Mouse (Mus musculus): ENCODE results near the gene Galns. TPM values are rescaled to one million over a fixed set of nuclear protein-coding genes. Genes with fewer than 3 reads are reported as not detected.
"Not testable (repeated sequence)": the region's sequence is repeated elsewhere in the genome, so short reads cannot be mapped to it uniquely, and the experiment has no call there.

Gene Galns
- polyA plus RNA-seq, 1 experiment from 2014 or later = 7.1 TPM

- Histone ChIP-seq H3K4me3 (peak overlapping the region; percentile 79), H3K27me3 (ENCODE audit: insufficient read depth, poor library complexity, severe bottlenecking) (no peaks in the 10 kb centered on the region), H3K27ac (peak overlapping the region; percentile 91), H3K36me3 (peaks cover 32% of the 10 kb centered on the region), H3K4me1 (replicated peaks) (peaks cover 77% of the 10 kb centered on the region), H3K9me3 (no peaks in the 10 kb centered on the region)
- no peak for DNase-seq (ENCODE audit: low spot score)
- WGBS = 52% methylated on average over 10 of the region's 10 CpGs
Observed at GRCm38 (mm10) chr8:122577116-122577515, 34.1 kb downstream of the Galns start.

DNA sequence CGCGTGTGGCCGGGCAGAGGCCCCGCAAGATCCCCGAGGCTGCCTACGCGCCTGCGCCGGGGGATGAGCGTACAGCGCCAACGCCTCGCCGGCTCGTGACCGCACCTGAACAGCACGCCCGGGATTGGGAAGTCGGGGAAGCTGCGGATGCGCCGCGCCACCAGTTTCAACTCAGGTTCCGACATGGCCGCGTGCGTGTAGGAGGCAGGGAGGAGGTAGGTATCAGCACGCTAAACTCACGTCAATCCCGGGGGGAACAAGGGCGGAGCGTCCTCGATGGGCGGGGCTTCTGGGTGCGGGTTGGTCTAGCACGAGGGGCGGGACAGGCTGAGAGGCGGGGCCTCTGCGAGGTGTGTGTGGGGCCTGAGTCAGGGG lies 34.6 kb downstream of the Galns start, which contains the start of gene Aprt:
Aprt (minus strand) TSS at position 262 of the 375 bp plus-strand sequence.
- H3K27ac ChIP-seq = peak within 1 kb of the TSS; percentile 91
- WGBS = under 1% methylated on average over 39 of the region's 39 CpGs
- peak; percentile 92 for DNase-seq (ENCODE audit: low spot score)
- H3K9me3 ChIP-seq = no peaks in the 10 kb centered on the region
- peaks cover 37% of the 10 kb centered on the region for H3K36me3 ChIP-seq
- peaks cover 82% of the 10 kb centered on the region for H3K4me1 ChIP-seq (replicated peaks)
- no peaks in the 10 kb centered on the region for H3K27me3 ChIP-seq (ENCODE audit: insufficient read depth, poor library complexity, severe bottlenecking)
- H3K4me3 ChIP-seq = peak within 1 kb of the TSS; percentile 79

DNA sequence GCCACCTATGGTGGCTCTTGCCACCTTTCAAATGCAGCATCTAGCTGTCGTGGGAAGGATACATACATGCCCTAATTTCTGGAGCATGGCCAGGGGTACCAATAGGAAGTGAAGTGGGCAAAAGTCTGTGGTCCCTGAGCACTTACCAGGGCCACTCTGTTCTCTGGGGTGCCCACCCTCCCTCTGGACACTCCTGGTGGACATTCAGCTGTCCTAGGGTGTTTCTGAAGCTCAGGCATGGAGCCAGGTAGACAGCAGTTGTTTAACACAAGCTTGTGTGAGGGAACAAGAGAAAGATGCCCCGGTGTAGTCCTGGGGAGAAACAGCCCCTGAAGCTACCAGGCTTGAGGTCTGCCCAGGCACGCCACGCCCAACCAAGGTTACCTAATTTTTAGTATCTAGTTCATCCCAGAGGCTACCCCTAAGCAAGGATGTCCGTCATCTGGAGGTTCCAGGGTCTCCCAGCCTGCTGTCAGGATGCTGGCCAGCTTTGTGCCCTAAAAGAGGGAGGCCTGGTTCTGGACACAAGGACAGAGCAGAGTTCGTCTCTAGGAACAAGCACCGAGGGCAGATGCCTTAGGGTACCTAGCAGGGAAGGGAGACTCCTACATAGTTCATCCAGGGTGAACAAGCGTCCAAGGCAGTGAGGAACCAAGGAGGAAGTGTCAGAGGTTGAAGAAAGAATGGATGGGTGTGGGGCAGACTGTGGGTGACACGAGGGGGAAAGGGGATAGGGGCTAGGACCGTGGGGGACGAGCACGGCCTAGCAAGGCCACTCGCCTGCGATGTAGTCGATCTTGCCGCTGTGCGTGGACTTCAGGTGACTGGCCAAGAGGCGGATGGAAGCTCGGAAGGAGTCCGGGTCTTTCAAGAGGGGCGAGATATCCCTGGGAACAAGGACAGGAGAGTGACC lies 35.3 kb downstream of the Galns start:
- Histone ChIP-seq H3K27me3 (ENCODE audit: insufficient read depth, poor library complexity, severe bottlenecking) (no peaks in the 10 kb centered on the region), H3K9me3 (no peaks in the 10 kb centered on the region), H3K4me3 (peak overlapping the region; percentile 79), H3K27ac (peak overlapping the region; percentile 91), H3K36me3 (peaks cover 43% of the 10 kb centered on the region), H3K4me1 (replicated peaks) (peaks cover 81% of the 10 kb centered on the region)
- DNase-seq (ENCODE audit: low spot score) = no peak
- 20% methylated on average over 21 of the region's 21 CpGs for WGBS

GRCm38 (mm10) chr8:122575286-122575685 lies 36.0 kb downstream of the Galns start:
- no peak for DNase-seq (ENCODE audit: low spot score)
- H3K4me1 ChIP-seq (replicated peaks) = peaks cover 76% of the 10 kb centered on the region
- no peaks in the 10 kb centered on the region for H3K9me3 ChIP-seq
- H3K4me3 ChIP-seq = peak overlapping the region; percentile 79
- no peaks in the 10 kb centered on the region for H3K27me3 ChIP-seq (ENCODE audit: insufficient read depth, poor library complexity, severe bottlenecking)
- peak overlapping the region; percentile 67; the same call in 1 of the 2 replicates for H3K27ac ChIP-seq
- WGBS = 81% methylated on average over 8 of the region's 8 CpGs
- H3K36me3 ChIP-seq = peaks cover 50% of the 10 kb centered on the region

- H3K9me3 ChIP-seq = no peaks in the 10 kb centered on the region
- 47% methylated on average over 10 of the region's 10 CpGs for WGBS
- peak overlapping the region; percentile 79 for H3K4me3 ChIP-seq
- peaks cover 75% of the 10 kb centered on the region for H3K4me1 ChIP-seq (replicated peaks)
- peaks cover 56% of the 10 kb centered on the region for H3K36me3 ChIP-seq
- no peak for DNase-seq (ENCODE audit: low spot score)
- H3K27me3 ChIP-seq (ENCODE audit: insufficient read depth, poor library complexity, severe bottlenecking) = no peaks in the 10 kb centered on the region
- peak overlapping the region; percentile 67 for H3K27ac ChIP-seq
Observed at GRCm38 (mm10) chr8:122574667-122575251, 36.5 kb downstream of the Galns start.

- Histone ChIP-seq H3K27me3 (ENCODE audit: insufficient read depth, poor library complexity, severe bottlenecking) (no peaks in the 10 kb centered on the region), H3K36me3 (peaks cover 61% of the 10 kb centered on the region), H3K27ac (peak overlapping the region; percentile 67; the same call in 1 of the 2 replicates), H3K4me1 (replicated peaks) (peaks cover 75% of the 10 kb centered on the region), H3K9me3 (no peaks in the 10 kb centered on the region), H3K4me3 (0 out of 2 replicates have a peak overlapping the region, but pooled peaks have one; percentile 79)
- DNase-seq (ENCODE audit: low spot score) = no peak
- WGBS = 60% methylated on average over 3 of the region's 3 CpGs
Observed at GRCm38 (mm10) chr8:122574264-122574663, 37.0 kb downstream of the Galns start.

DNA sequence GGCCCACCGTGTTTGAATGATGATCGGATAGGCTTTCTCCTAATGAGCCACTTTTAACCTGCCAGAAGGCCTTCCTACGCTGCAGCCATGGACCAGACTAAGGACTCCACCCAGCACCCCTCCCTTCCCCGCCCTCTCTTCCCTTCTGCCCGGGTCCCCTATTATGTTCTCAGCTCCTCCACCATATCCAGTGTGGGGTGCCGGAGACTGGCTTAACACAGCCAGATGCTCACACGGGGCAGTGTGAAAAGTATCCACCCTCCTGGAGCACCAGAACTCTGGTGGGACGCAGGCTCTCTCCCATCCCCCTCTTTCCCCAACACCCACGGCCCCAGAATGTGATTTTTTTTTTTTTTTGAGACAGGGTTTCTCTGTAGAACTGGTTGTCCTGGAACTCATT lies 37.7 kb downstream of the Galns start:
- Histone ChIP-seq H3K36me3 (peaks cover 66% of the 10 kb centered on the region), H3K4me3 (no peak overlapping the region), H3K27me3 (ENCODE audit: insufficient read depth, poor library complexity, severe bottlenecking) (no peaks in the 10 kb centered on the region), H3K4me1 (replicated peaks) (peaks cover 75% of the 10 kb centered on the region), H3K9me3 (no peaks in the 10 kb centered on the region), H3K27ac (peak overlapping the region; percentile 42; the same call in 1 of the 2 replicates)
- no peak for DNase-seq (ENCODE audit: low spot score)
- WGBS = 70% methylated on average over 9 of the region's 9 CpGs

DNA sequence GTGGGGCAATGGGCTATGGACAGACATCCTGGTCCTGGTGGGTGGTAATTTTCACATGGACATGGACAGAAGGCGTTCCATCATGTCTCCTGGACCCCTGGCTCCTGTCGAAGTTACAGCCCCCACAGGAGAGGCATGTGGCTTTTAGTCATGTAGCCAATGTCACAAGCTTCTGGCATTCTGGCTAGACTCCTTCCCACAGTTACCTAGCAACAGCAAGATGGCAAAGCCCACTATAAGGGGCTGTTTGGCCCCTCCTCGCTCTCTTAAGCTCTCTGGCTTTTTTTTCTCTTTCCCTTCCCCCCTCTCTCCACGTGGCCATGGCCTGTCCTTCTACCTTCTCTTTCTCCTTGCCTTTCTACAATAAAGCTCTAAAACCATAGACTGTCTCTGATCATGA lies 38.1 kb downstream of the Galns start:
- H3K4me3 ChIP-seq; H3K9me3 ChIP-seq; H3K27me3 ChIP-seq (ENCODE audit: insufficient read depth, poor library complexity, severe bottlenecking); DNase-seq (ENCODE audit: low spot score); H3K27ac ChIP-seq: not testable (repeated sequence)
- Histone ChIP-seq H3K36me3 (peaks cover 66% of the 10 kb centered on the region), H3K4me1 (replicated peaks) (peaks cover 75% of the 10 kb centered on the region)
- WGBS = 41% methylated on average over 4 of the region's 4 CpGs

GRCm38 (mm10) chr8:122572751-122573150 lies 38.5 kb downstream of the Galns start:
- H3K4me1 ChIP-seq (replicated peaks) = peaks cover 76% of the 10 kb centered on the region
- DNase-seq (ENCODE audit: low spot score) = no peak
- no peaks in the 10 kb centered on the region for H3K27me3 ChIP-seq (ENCODE audit: insufficient read depth, poor library complexity, severe bottlenecking)
- peaks cover 66% of the 10 kb centered on the region for H3K36me3 ChIP-seq
- 95% methylated on average over 3 of the region's 3 CpGs for WGBS
- no peaks in the 10 kb centered on the region for H3K9me3 ChIP-seq
- no peak overlapping the region for H3K27ac ChIP-seq
- H3K4me3 ChIP-seq = no peak overlapping the region

GRCm38 (mm10) chr8:122571750-122572267 lies 39.5 kb downstream of the Galns start:
- no peaks in the 10 kb centered on the region for H3K27me3 ChIP-seq (ENCODE audit: insufficient read depth, poor library complexity, severe bottlenecking)
- H3K4me1 ChIP-seq (replicated peaks) = peaks cover 78% of the 10 kb centered on the region
- H3K27ac ChIP-seq = no peak overlapping the region
- WGBS = 94% methylated on average over 17 of the region's 17 CpGs
- DNase-seq (ENCODE audit: low spot score) = no peak
- peaks cover 66% of the 10 kb centered on the region for H3K36me3 ChIP-seq
- H3K9me3 ChIP-seq = no peaks in the 10 kb centered on the region
- H3K4me3 ChIP-seq = no peak overlapping the region

DNA sequence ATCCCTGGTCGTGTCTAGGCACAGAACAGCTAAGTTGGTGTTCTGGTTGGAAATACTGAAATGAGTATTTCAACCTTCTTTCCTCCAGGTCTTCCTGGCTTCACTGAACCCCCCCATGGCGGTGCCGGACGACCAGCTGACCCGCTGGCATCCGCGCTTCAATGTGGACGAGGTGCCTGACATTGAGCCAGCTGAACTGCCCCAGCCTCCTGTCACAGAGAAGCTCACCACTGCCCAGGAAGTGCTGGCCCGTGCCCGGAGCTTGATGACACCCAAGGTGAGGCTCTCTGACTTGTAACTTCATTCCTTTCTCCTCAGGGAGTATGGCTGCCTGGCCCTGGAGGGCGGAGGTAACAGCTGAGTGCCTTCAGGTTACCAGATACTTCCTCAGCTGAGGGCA lies 40.1 kb downstream of the Galns start:
- Histone ChIP-seq H3K36me3 (peaks cover 66% of the 10 kb centered on the region), H3K4me3 (no peak overlapping the region), H3K27ac (no peak overlapping the region), H3K27me3 (ENCODE audit: insufficient read depth, poor library complexity, severe bottlenecking) (no peaks in the 10 kb centered on the region), H3K4me1 (replicated peaks) (peaks cover 78% of the 10 kb centered on the region), H3K9me3 (no peaks in the 10 kb centered on the region)
- 95% methylated on average over 11 of the region's 11 CpGs for WGBS
- no peak for DNase-seq (ENCODE audit: low spot score)

DNA sequence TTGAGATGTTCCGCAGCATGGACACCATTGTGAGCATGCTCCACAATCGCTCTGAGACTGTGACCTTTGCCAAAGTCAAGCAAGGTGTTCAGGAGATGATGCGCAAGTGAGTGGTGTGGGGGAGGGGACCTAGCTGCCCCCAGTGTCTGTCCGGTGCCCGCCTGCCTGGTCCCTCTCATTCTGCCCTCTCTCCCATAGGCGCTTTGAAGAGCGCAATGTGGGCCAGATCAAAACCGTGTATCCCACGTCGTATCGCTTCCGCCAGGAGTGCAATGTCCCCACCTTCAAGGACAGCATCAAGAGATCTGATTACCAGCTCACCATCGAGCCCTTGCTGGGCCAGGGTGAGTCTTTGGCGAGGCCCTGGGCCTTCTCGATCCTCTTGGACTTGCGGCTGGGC lies 41.3 kb downstream of the Galns start:
- no peak for DNase-seq (ENCODE audit: low spot score)
- Histone ChIP-seq H3K27me3 (ENCODE audit: insufficient read depth, poor library complexity, severe bottlenecking) (no peaks in the 10 kb centered on the region), H3K4me3 (peak overlapping the region; percentile 95), H3K27ac (no peak overlapping the region), H3K36me3 (peaks cover 64% of the 10 kb centered on the region), H3K4me1 (replicated peaks) (peaks cover 67% of the 10 kb centered on the region), H3K9me3 (no peaks in the 10 kb centered on the region)
- WGBS = 96% methylated on average over 16 of the region's 16 CpGs

- Histone ChIP-seq H3K4me3 (peak overlapping the region; percentile 95), H3K27me3 (ENCODE audit: insufficient read depth, poor library complexity, severe bottlenecking) (no peaks in the 10 kb centered on the region), H3K9me3 (no peaks in the 10 kb centered on the region), H3K4me1 (replicated peaks) (peaks cover 60% of the 10 kb centered on the region), H3K27ac (peak overlapping the region; percentile 96), H3K36me3 (peaks cover 64% of the 10 kb centered on the region)
- 68% methylated on average over 9 of the region's 9 CpGs for WGBS
- DNase-seq (ENCODE audit: low spot score) = no peak
Observed at GRCm38 (mm10) chr8:122569329-122569728, 41.9 kb downstream of the Galns start.
